Mouse (Mus musculus): ENCODE results near the gene Cd55. TPM values are rescaled to one million over a fixed set of nuclear protein-coding genes. Genes with fewer than 3 reads are reported as not detected.
"Not testable (repeated sequence)": the region's sequence is repeated elsewhere in the genome, so short reads cannot be mapped to it uniquely, and the experiment has no call there.

Cd55 gene
- polyA plus RNA-seq, 1 experiment from 2014 or later, result 15.9 TPM

DNA sequence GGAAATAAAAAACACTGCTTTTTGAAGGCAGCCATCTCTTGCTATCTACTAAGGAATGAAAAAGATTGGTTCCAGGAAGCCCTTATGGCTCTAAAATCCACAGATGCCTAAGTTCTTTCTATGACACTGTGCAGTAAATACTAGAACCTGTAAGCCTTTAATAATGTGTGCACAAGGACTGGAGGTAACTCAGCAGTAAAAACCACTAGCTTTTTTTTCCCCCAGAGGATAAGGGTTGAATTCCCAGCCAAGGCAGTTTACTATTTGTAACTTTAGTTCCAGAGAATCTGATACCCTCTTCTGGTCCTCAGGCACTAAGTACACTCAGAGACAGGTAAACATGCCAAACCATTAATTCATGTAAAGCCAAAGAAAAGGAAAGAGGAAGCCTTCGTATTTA is 19.6 kb downstream of the Cd55 start:
- not testable (repeated sequence) for H3K4me2 ChIP-seq (ENCODE audit: low read length); H3K27me3 ChIP-seq (replicated peaks; ENCODE audit: control insufficient read depth, insufficient read depth, low read length); H3K27ac ChIP-seq (ENCODE audit: low read depth, low read length); ATAC-seq; H3K4me1 ChIP-seq (ENCODE audit: control insufficient read depth, insufficient read depth, low read depth, low read length); H3K36me3 ChIP-seq (ENCODE audit: control insufficient read depth, insufficient read depth, low read length); H3K9me3 ChIP-seq (ENCODE audit: control insufficient read depth, low read length); H3K4me3 ChIP-seq (ENCODE audit: low read length); H3K9ac ChIP-seq (ENCODE audit: low read depth, low read length)
- 91% methylated on average over 1 of the region's 1 CpGs for whole genome bisulfite sequencing

DNA sequence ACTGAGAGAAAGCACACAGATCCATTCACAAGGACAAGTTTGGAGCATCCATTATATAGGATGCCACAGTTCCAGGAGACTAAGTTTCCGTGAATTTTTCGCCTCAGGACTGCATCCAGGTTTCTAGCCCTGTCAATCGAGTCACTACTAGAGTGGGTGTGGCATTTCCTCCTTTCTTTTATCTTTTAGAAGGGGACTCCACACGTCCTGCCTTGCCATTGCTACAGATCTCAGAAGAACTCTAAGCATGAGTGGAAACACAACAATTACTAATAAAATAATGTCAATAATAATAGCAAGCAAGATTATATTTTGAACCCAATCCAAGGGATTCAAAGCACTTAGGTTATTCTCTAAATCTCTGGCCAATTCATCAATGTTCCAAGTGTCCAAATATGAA is 31.6 kb downstream of the Cd55 start:
- no peak for ATAC-seq

DNA sequence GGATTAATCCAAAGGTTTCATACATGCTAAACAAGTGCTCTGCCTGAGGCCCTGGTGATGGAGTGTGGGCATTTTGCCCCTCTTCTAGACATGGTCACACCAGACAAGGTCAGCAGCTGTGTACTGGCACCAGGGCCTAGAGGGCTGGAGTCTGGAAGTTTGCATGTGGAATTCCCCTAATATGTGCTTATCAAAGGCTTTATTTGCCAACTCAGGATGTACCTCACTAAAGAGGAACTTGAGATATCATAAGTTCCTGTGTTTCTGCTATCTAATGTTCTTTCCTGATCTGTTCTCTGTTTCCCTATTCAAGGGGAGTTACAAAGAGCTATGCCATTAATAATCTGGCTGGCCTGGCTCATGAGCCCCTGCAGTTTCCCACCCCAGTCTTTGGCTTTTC is 33.9 kb downstream of the Cd55 start:
- not testable (repeated sequence) for H3K9ac ChIP-seq (ENCODE audit: low read depth, low read length); H3K4me1 ChIP-seq (ENCODE audit: control insufficient read depth, insufficient read depth, low read depth, low read length); H3K9me3 ChIP-seq (ENCODE audit: control insufficient read depth, low read length); H3K4me3 ChIP-seq (ENCODE audit: low read length); H3K27me3 ChIP-seq (replicated peaks; ENCODE audit: control insufficient read depth, insufficient read depth, low read length); ATAC-seq; H3K27ac ChIP-seq (ENCODE audit: low read depth, low read length); H3K4me2 ChIP-seq (ENCODE audit: low read length); H3K36me3 ChIP-seq (ENCODE audit: control insufficient read depth, insufficient read depth, low read length)

More for the DNA sequence above, 31.6 kb downstream of the Cd55 start:
- H3K4me3 ChIP-seq (ENCODE audit: low read length), result no peak overlapping the region
- WGBS, result 77% methylated on average over 4 of the region's 4 CpGs
- H3K9ac ChIP-seq (ENCODE audit: low read depth, low read length), result no peak overlapping the region
- no peaks in the 10 kb centered on the region for H3K27me3 ChIP-seq (replicated peaks; ENCODE audit: control insufficient read depth, insufficient read depth, low read length)
- no peaks in the 10 kb centered on the region for H3K4me1 ChIP-seq (ENCODE audit: control insufficient read depth, insufficient read depth, low read depth, low read length)
- H3K27ac ChIP-seq (ENCODE audit: low read depth, low read length), result no peak overlapping the region
- no peaks in the 10 kb centered on the region for H3K36me3 ChIP-seq (ENCODE audit: control insufficient read depth, insufficient read depth, low read length)
- H3K4me2 ChIP-seq (ENCODE audit: low read length), result no peak overlapping the region
- no peaks in the 10 kb centered on the region for H3K9me3 ChIP-seq (ENCODE audit: control insufficient read depth, low read length)

DNA sequence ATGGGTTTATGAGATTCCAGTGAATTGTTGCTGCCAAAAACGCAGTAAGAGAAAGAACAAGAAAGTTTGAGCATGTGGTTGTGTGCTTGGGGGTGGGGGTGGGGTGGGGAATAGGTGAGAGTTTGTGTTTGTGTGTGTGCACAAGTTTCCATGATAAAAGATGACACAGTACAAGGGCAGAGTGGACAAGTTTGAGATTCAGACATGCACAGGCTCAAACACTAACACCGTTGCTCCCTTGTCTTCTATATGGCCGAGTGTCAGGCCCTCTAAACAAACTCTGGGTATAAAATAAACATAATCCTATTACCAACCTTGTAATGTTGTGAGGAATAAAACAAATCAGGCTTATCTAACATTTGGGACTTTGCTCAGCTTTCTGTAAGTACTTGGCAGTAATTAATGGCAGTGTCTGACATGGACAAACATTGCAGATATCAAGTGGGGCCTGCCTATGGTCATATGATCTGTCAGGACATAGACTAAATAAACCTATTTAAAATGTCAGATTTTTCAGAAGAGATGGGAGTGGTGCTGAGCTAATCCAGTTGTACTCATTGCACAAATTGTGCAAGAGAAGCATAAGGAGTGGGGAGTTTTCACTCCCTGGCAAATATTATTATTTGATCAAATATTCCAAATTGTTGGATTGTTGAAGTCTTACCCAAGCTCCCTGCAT is 35.2 kb downstream of the Cd55 start:
- H3K4me2 ChIP-seq (ENCODE audit: low read length); H3K9ac ChIP-seq (ENCODE audit: low read depth, low read length); H3K9me3 ChIP-seq (ENCODE audit: control insufficient read depth, low read length); H3K4me1 ChIP-seq (ENCODE audit: control insufficient read depth, insufficient read depth, low read depth, low read length); H3K4me3 ChIP-seq (ENCODE audit: low read length); H3K27me3 ChIP-seq (replicated peaks; ENCODE audit: control insufficient read depth, insufficient read depth, low read length); H3K36me3 ChIP-seq (ENCODE audit: control insufficient read depth, insufficient read depth, low read length); H3K27ac ChIP-seq (ENCODE audit: low read depth, low read length); ATAC-seq: not testable (repeated sequence)
- WGBS, result 63% methylated on average over 2 of the region's 3 CpGs

DNA sequence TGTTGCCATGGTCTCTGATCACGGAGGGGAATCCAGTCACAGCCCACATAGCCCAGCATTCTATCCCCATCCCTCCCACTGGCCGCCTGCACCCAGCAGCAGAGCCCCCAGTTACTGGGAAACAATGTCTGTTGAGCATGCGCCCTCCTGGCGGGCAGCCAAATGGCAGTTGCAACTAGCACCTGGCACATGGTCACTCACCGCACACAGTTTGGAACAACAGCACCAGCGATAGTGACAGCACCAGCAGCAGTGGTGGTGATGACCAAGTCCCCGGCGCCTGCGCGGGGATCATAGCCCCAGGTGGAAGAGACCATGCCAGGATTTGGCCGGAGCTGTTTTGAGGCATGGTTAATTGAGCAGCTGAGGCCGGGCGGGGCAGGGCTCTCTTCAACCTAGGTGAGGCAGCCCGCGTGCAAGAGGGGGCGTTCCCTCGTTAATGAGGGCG is 39.9 kb downstream of the Cd55 start, which contains the start of gene Cd55b:
Gene Cd55b (minus strand): TSS at position 346 of the 448 bp plus-strand sequence.
- H3K27ac ChIP-seq (ENCODE audit: low read depth, low read length), result no peak within 1 kb of the TSS
- H3K4me1 ChIP-seq (ENCODE audit: control insufficient read depth, insufficient read depth, low read depth, low read length), result no peaks in the 10 kb centered on the region; the same call in 1 of the 2 replicates
- H3K4me2 ChIP-seq (ENCODE audit: low read length), result peak within 1 kb of the TSS; percentile 21; the same call in 1 of the 2 replicates
- no peak within 1 kb of the TSS for H3K9ac ChIP-seq (ENCODE audit: low read depth, low read length)
- no peaks in the 10 kb centered on the region for H3K27me3 ChIP-seq (replicated peaks; ENCODE audit: control insufficient read depth, insufficient read depth, low read length)
- 50% methylated on average over 18 of the region's 18 CpGs for WGBS
- H3K9me3 ChIP-seq (ENCODE audit: control insufficient read depth, low read length), result no peaks in the 10 kb centered on the region
- peak; percentile 76 for ATAC-seq
- no peaks in the 10 kb centered on the region for H3K36me3 ChIP-seq (ENCODE audit: control insufficient read depth, insufficient read depth, low read length)
- H3K4me3 ChIP-seq (ENCODE audit: low read length), result no peak within 1 kb of the TSS

DNA sequence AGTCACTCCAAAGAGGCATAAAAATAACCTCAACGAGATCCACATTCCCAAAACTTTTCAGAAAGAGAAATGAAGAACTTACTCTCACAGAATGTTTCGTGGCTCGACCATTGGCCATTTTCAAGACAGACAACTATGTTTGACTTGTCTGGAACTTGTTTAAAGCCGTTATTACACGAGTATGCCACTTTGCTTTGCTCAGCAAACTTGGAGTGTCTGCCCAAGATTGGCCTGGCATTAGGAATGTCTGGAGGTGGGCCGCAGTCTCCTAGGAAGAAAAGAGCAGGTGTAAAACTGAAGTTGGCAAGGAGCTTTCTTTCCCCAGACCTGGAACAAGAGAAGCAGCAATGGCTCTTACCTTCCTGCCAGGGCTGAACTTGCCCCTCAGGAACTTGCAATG is 40.5 kb downstream of the Cd55 start:
- not testable (repeated sequence) for H3K27me3 ChIP-seq (replicated peaks; ENCODE audit: control insufficient read depth, insufficient read depth, low read length); H3K9ac ChIP-seq (ENCODE audit: low read depth, low read length); H3K27ac ChIP-seq (ENCODE audit: low read depth, low read length); H3K4me1 ChIP-seq (ENCODE audit: control insufficient read depth, insufficient read depth, low read depth, low read length); H3K9me3 ChIP-seq (ENCODE audit: control insufficient read depth, low read length); H3K36me3 ChIP-seq (ENCODE audit: control insufficient read depth, insufficient read depth, low read length); H3K4me2 ChIP-seq (ENCODE audit: low read length); H3K4me3 ChIP-seq (ENCODE audit: low read length); ATAC-seq
- no CpG with 5 or more reads among the region's 6 CpGs for WGBS

DNA sequence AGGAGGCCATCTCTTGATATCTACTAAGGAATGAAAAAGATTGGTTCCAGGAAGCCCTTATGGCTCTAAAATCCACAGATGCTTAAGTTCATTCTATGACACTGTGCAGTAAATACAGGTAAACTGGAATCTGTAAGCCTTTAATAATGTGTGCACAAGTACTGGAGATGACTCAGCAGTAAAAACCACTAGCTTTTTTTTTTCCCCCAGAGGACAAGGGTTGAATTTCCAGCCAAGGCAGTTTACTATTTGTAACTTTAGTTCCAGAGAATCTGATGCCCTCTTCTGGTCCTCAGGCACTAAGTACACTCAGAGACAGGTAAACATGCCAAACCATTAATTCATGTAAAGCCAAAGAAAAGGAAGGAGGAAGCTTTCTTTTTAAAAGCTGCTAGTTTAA is 65.4 kb downstream of the Cd55 start:
- not testable (repeated sequence) for H3K4me2 ChIP-seq (ENCODE audit: low read length); H3K9me3 ChIP-seq (ENCODE audit: control insufficient read depth, low read length); H3K4me3 ChIP-seq (ENCODE audit: low read length); H3K27ac ChIP-seq (ENCODE audit: low read depth, low read length); H3K27me3 ChIP-seq (replicated peaks; ENCODE audit: control insufficient read depth, insufficient read depth, low read length); H3K9ac ChIP-seq (ENCODE audit: low read depth, low read length); ATAC-seq; H3K4me1 ChIP-seq (ENCODE audit: control insufficient read depth, insufficient read depth, low read depth, low read length); H3K36me3 ChIP-seq (ENCODE audit: control insufficient read depth, insufficient read depth, low read length)

Other genes with a start within 250 kb of the Cd55 start
- gene Cd55b, start 39.7 kb downstream of the Cd55 start, polyA plus RNA-seq (2015; fragmentation: Nextera tagmentation; extraction: Ambion mirVana), result not detected in 2 replicates
- gene Zp3r, start 166.9 kb upstream of the Cd55 start, polyA plus RNA-seq (2015; fragmentation: Nextera tagmentation; extraction: Ambion mirVana), result not detected in 2 replicates
- gene C4bp, start 198.9 kb upstream of the Cd55 start, polyA plus RNA-seq (2015; fragmentation: Nextera tagmentation; extraction: Ambion mirVana), result 0.05 TPM in 1 of 2 replicates, not detected in the other